Mouse (Mus musculus) kidney, adult 2 months (tissue): Measurements from ENCODE around the gene Lrrc56.

Source experiments
- CTCF ChIP-seq: fragments of 200-500 bp; conservative IDR thresholded peaks from 2 replicates; pipeline ENCODE4 v1.5.1; 2011; ENCODE audit warnings: low read depth, mild to moderate bottlenecking, control low read depth, low read length, moderate library complexity, mixed read lengths; ENCODE audit not compliant: insufficient read depth, insufficient read length
- POLR2A ChIP-seq: fragments of 200-500 bp; IDR thresholded peaks from one replicate; pipeline ENCODE4 v1.6.1; 2011; ENCODE audit warnings: low read depth, low read length, control low read depth

GRCm38 (mm10) chr7:141226535-141226934 lies 32.6 kb downstream of the Lrrc56 start:
- TF ChIP-seq CTCF (no peak), POLR2A (no peak)
